Mouse (Mus musculus) layer of hippocampus, adult 11-12 months (tissue): ENCODE measurements at regions not wholly inside any gene's neighbourhood (a gene's known extent, or its start where the extent isn't known, plus 50 kb on each side); places are given as distances from the start of the nearest gene placed in this dataset.

ENCODE experiments used
- DNase-seq: peaks from one replicate; pipeline ENCODE4 v3.0.0; 2022; ENCODE audit warnings: low spot score

- DNase-seq = no peak
Observed at GRCm38 (mm10) chr9:61295001-61295400, 77.2 kb upstream of the Tle3 start.

- DNase-seq = no peak
Observed at GRCm38 (mm10) chr9:61296311-61296947, 75.7 kb upstream of the Tle3 start.

GRCm38 (mm10) chr9:61297385-61297784, 74.8 kb upstream of the Tle3 start:
- DNase-seq = no peak

GRCm38 (mm10) chr9:61299873-61300560, 72.1 kb upstream of the Tle3 start:
- no peak for DNase-seq

GRCm38 (mm10) chr9:61301070-61301469, 71.1 kb upstream of the Tle3 start:
- no peak for DNase-seq

GRCm38 (mm10) chr9:61302724-61303123, 69.4 kb upstream of the Tle3 start:
- no peak for DNase-seq

- no peak for DNase-seq
Observed at GRCm38 (mm10) chr9:61306306-61306705, 65.9 kb upstream of the Tle3 start.

GRCm38 (mm10) chr9:61309096-61309495, 63.1 kb upstream of the Tle3 start:
- DNase-seq = no peak

- DNase-seq = no peak
Observed at GRCm38 (mm10) chr9:61309768-61310493, 62.2 kb upstream of the Tle3 start.

- DNase-seq = no peak
Observed at GRCm38 (mm10) chr9:61310574-61310973, 61.6 kb upstream of the Tle3 start.

GRCm38 (mm10) chr9:61311604-61312003, 60.6 kb upstream of the Tle3 start:
- DNase-seq = no peak

GRCm38 (mm10) chr9:61314630-61315179, 57.5 kb upstream of the Tle3 start:
- no peak for DNase-seq

GRCm38 (mm10) chr9:61315371-61316298, 56.5 kb upstream of the Tle3 start:
- no peak for DNase-seq

- DNase-seq = no peak
Observed at GRCm38 (mm10) chr9:61316442-61316841, 55.7 kb upstream of the Tle3 start.

GRCm38 (mm10) chr9:61319721-61320120, 52.4 kb upstream of the Tle3 start:
- DNase-seq = peak; percentile 24

GRCm38 (mm10) chr9:61321314-61321713, 50.9 kb upstream of the Tle3 start:
- DNase-seq = no peak

GRCm38 (mm10) chr9:61321825-61322224, 50.3 kb upstream of the Tle3 start:
- peak; percentile 12 for DNase-seq

GRCm38 (mm10) chr9:61322333-61322732, 49.8 kb upstream of the Tle3 start:
- no peak for DNase-seq
